Mouse (Mus musculus): Measurements from ENCODE around the gene Cpsf2.
A peak's percentile ranks its signal among the peaks of the same experiment; 100 is the strongest.
"Not testable (repeated sequence)": the region's sequence is repeated elsewhere in the genome, so short reads cannot be mapped to it uniquely, and the experiment has no call there.

Cpsf2 gene

GRCm38 (mm10) chr12:101975601-101976571 lies at the start of gene Cpsf2:
Gene Cpsf2, plus strand, starts transcription at chr12:101975988.
- DNase-seq: peak; percentile 89

GRCm38 (mm10) chr12:101928423-101928822 lies 47.4 kb upstream of the Cpsf2 start:
- no peak for DNase-seq

- no peak for DNase-seq
Observed at GRCm38 (mm10) chr12:101935223-101935622, 40.6 kb upstream of the Cpsf2 start.

- DNase-seq: no peak
Observed at GRCm38 (mm10) chr12:101937572-101937971, 38.2 kb upstream of the Cpsf2 start.

GRCm38 (mm10) chr12:101947986-101948385 lies 27.8 kb upstream of the Cpsf2 start:
- DNase-seq: no peak

- peak; percentile 14 for DNase-seq
Observed at GRCm38 (mm10) chr12:101948801-101949200, 27.0 kb upstream of the Cpsf2 start.

- DNase-seq: not testable (repeated sequence)
Observed at GRCm38 (mm10) chr12:101955821-101956220, 20.0 kb upstream of the Cpsf2 start.

- peak; percentile 9 for DNase-seq
Observed at GRCm38 (mm10) chr12:101957079-101957941, 18.5 kb upstream of the Cpsf2 start.

GRCm38 (mm10) chr12:101957942-101958544 lies 17.7 kb upstream of the Cpsf2 start, which contains the start of gene Atxn3:
Gene Atxn3, minus strand, starts transcription at chr12:101958246.
- peak; percentile 98 for DNase-seq

- no peak for DNase-seq
Observed at GRCm38 (mm10) chr12:101958556-101958955, 17.2 kb upstream of the Cpsf2 start.

GRCm38 (mm10) chr12:101958960-101959780 lies 16.6 kb upstream of the Cpsf2 start:
- not testable (repeated sequence) for DNase-seq

- DNase-seq: no peak
Observed at GRCm38 (mm10) chr12:101971311-101971710, 4.5 kb upstream of the Cpsf2 start.

GRCm38 (mm10) chr12:101972230-101972629 lies 3.6 kb upstream of the Cpsf2 start:
- DNase-seq: no peak

- no peak for DNase-seq
Observed at GRCm38 (mm10) chr12:101974571-101974970, 1.2 kb upstream of the Cpsf2 start.

GRCm38 (mm10) chr12:101975167-101975600 lies 604 bp upstream of the Cpsf2 start:
- DNase-seq: no peak

GRCm38 (mm10) chr12:101976651-101977403 lies 1.0 kb downstream of the Cpsf2 start:
- DNase-seq: no peak

GRCm38 (mm10) chr12:101977404-101977915 lies 1.7 kb downstream of the Cpsf2 start:
- no peak for DNase-seq

GRCm38 (mm10) chr12:101978162-101978561 lies 2.4 kb downstream of the Cpsf2 start:
- no peak for DNase-seq

GRCm38 (mm10) chr12:101978588-101978987 lies 2.8 kb downstream of the Cpsf2 start:
- no peak for DNase-seq

GRCm38 (mm10) chr12:101979213-101979750 lies 3.5 kb downstream of the Cpsf2 start:
- DNase-seq: no peak

GRCm38 (mm10) chr12:101980266-101980665 lies 4.5 kb downstream of the Cpsf2 start:
- no peak for DNase-seq

Data from kidney, postnatal 14 days (tissue).